Mouse (Mus musculus) neural tube, embryonic 10.5 days (tissue): ENCODE data around the gene Nox1.
A peak's percentile ranks its signal among the peaks of the same experiment; 100 is the strongest.
"Not testable (repeated sequence)": the region's sequence is repeated elsewhere in the genome, so short reads cannot be mapped to it uniquely, and the experiment has no call there.

Source experiments
- DNase-seq: peaks from one replicate; pipeline ENCODE4 v3.0.0-alpha.2; 2017; ENCODE audit warnings: low spot score; ENCODE audit errors: extremely low spot score

The Nox1 gene

GRCm38 (mm10) chrX:134221856-134222255, at the start of gene Nox1:
Gene Nox1 (minus strand): TSS chrX:134221956.
- DNase-seq = no peak

GRCm38 (mm10) chrX:134262129-134262528, 40.4 kb upstream of the Nox1 start:
- no peak for DNase-seq

- DNase-seq = no peak
Observed at GRCm38 (mm10) chrX:134261191-134261590, 39.4 kb upstream of the Nox1 start.

- no peak for DNase-seq
Observed at GRCm38 (mm10) chrX:134248202-134248601, 26.4 kb upstream of the Nox1 start.

GRCm38 (mm10) chrX:134245946-134246345, 24.2 kb upstream of the Nox1 start:
- DNase-seq = no peak

- DNase-seq = no peak
Observed at GRCm38 (mm10) chrX:134238266-134238665, 16.5 kb upstream of the Nox1 start.

- DNase-seq = no peak
Observed at GRCm38 (mm10) chrX:134233048-134233447, 11.3 kb upstream of the Nox1 start.

GRCm38 (mm10) chrX:134220618-134221017, 1.1 kb downstream of the Nox1 start:
- DNase-seq = no peak

GRCm38 (mm10) chrX:134218161-134218560, 3.6 kb downstream of the Nox1 start:
- DNase-seq = no peak

GRCm38 (mm10) chrX:134211151-134211642, 10.6 kb downstream of the Nox1 start:
- DNase-seq = no peak

- DNase-seq = no peak
Observed at GRCm38 (mm10) chrX:134208491-134208890, 13.3 kb downstream of the Nox1 start.

GRCm38 (mm10) chrX:134187201-134187600, 34.6 kb downstream of the Nox1 start, which contains the start of gene Arl13a:
Gene Arl13a (plus strand): TSS chrX:134187501.
- not testable (repeated sequence) for DNase-seq

GRCm38 (mm10) chrX:134174699-134175098, 47.1 kb downstream of the Nox1 start:
- no peak for DNase-seq

- DNase-seq = no peak
Observed at GRCm38 (mm10) chrX:134170584-134170983, 51.2 kb downstream of the Nox1 start.

- no peak for DNase-seq
Observed at GRCm38 (mm10) chrX:134163484-134163883, 58.3 kb downstream of the Nox1 start.

GRCm38 (mm10) chrX:134162826-134163225, 58.9 kb downstream of the Nox1 start:
- peak; percentile 12 for DNase-seq

- peak; percentile 15 for DNase-seq
Observed at GRCm38 (mm10) chrX:134162043-134162720, 59.6 kb downstream of the Nox1 start, which contains the start of gene Xkrx. Gene Xkrx (minus strand): TSS chrX:134162076.

- no peak for DNase-seq
Observed at GRCm38 (mm10) chrX:134160442-134160841, 61.3 kb downstream of the Nox1 start.

GRCm38 (mm10) chrX:134158151-134158550, 63.6 kb downstream of the Nox1 start:
- no peak for DNase-seq

GRCm38 (mm10) chrX:134141986-134142385, 79.8 kb downstream of the Nox1 start:
- no peak for DNase-seq

GRCm38 (mm10) chrX:134141551-134141950, 80.2 kb downstream of the Nox1 start:
- no peak for DNase-seq

- DNase-seq = no peak
Observed at GRCm38 (mm10) chrX:134140024-134140423, 81.7 kb downstream of the Nox1 start.

GRCm38 (mm10) chrX:134133821-134134220, 87.9 kb downstream of the Nox1 start:
- no peak for DNase-seq
